Mouse (Mus musculus) neural tube, embryonic 11.5 days (tissue): ENCODE measurements around the gene Ipo5. TPM values are rescaled to one million over a fixed set of nuclear protein-coding genes. Genes with fewer than 3 reads are reported as not detected.

ENCODE experiments used
- ATAC-seq: fragments of 200-750 bp; cut with Nextera tagmentation; 2 replicates; pipeline ENCODE4 v1.8.0; 2017; ENCODE audit warnings: moderate number of reproducible peaks, mild to moderate bottlenecking, moderate TSS enrichment, moderate library complexity; ENCODE audit not compliant: insufficient read depth, low FRiP score, low TSS enrichment
- DNase-seq: peaks from one replicate; pipeline ENCODE4 v3.0.0-alpha.2; 2015; ENCODE audit warnings: low spot score
- H3K27ac ChIP-seq: fragments of 300-500 bp; sonication (generic); 2 replicates; pipeline ENCODE4 v1.5.1; 2014; ENCODE audit warnings: low read depth, mild to moderate bottlenecking, low read length
- H3K27me3 ChIP-seq: fragments of 300-500 bp; sonication (generic); 2 replicates; pipeline ENCODE4 v1.6.1; 2014; ENCODE audit warnings: mild to moderate bottlenecking, low read length, mixed read lengths; ENCODE audit not compliant: control insufficient read depth, insufficient read depth
- H3K36me3 ChIP-seq: fragments of 300-500 bp; sonication (generic); 2 replicates; pipeline ENCODE4 v1.6.1; 2014; ENCODE audit warnings: mild to moderate bottlenecking, low read length, moderate library complexity, mixed read lengths; ENCODE audit not compliant: control insufficient read depth, insufficient read depth
- H3K4me1 ChIP-seq: fragments of 300-500 bp; sonication (generic); 2 replicates; pipeline ENCODE4 v1.6.1; 2014; ENCODE audit warnings: low read length, mixed read lengths; ENCODE audit not compliant: control insufficient read depth, insufficient read depth
- H3K4me2 ChIP-seq: fragments of 300-500 bp; sonication (generic); 2 replicates; pipeline ENCODE4 v1.6.1; 2014; ENCODE audit warnings: low read depth, mild to moderate bottlenecking, moderate library complexity
- H3K4me3 ChIP-seq: fragments of 300-500 bp; sonication (generic); 2 replicates; pipeline ENCODE4 v1.5.1; 2014; ENCODE audit warnings: low read depth, low read length
- H3K9ac ChIP-seq: fragments of 300-500 bp; sonication (generic); 2 replicates; pipeline ENCODE4 v1.6.1; 2014; ENCODE audit warnings: mild to moderate bottlenecking, low read length
- H3K9me3 ChIP-seq: fragments of 300-500 bp; sonication (generic); 2 replicates; pipeline ENCODE4 v1.6.1; 2016; ENCODE audit warnings: low read length; ENCODE audit not compliant: control insufficient read depth
- WGBS: fragments of 180-500 bp; shearing (Covaris S2); extraction: QIAGEN DNeasy Blood & Tissue Kit; methylation state at CpG from one replicate; pipeline ENCODE4 v1.1.7; 2014; 5-methylcytosine and 5-hydroxymethylcytosine counted together
- polyA plus RNA-seq: library from polyadenylated mRNA; unstranded; fragments of >200 nt; fragmentation: Nextera tagmentation; extraction: Ambion mirVana; gene quantifications from 2 replicates; pipeline ENCODE4 v1.2.1, GENCODE M21; 2014

Gene Ipo5
- polyA plus RNA-seq: 139 and 149 TPM in 2 replicates

- DNase-seq (peak; percentile 99), ATAC-seq (peak; percentile 95)
- Histone ChIP-seq H3K27ac (peak within 1 kb of the TSS; percentile 93), H3K4me1 (peaks cover 8% of the 10 kb centered on the region; the same call in 1 of the 2 replicates), H3K27me3 (no peaks in the 10 kb centered on the region), H3K4me2 (peak within 1 kb of the TSS; percentile 80), H3K9me3 (no peaks in the 10 kb centered on the region), H3K9ac (peak within 1 kb of the TSS; percentile 83), H3K4me3 (peak within 1 kb of the TSS; percentile 95), H3K36me3 (no peaks in the 10 kb centered on the region)
- under 1% methylated on average over 51 of the region's 83 CpGs for WGBS
Measured at GRCm38 (mm10) chr14:120910733-120911324, at the start of gene Ipo5. Ipo5 (plus strand) TSS chr14:120911224.

- no peak overlapping the region for H3K4me3 ChIP-seq
- no peak for ATAC-seq
- no peaks in the 10 kb centered on the region for H3K4me1 ChIP-seq
- 94% methylated on average over 3 of the region's 3 CpGs for WGBS
- H3K27ac ChIP-seq: no peak overlapping the region
- no peaks in the 10 kb centered on the region for H3K27me3 ChIP-seq
- no peaks in the 10 kb centered on the region for H3K9me3 ChIP-seq
- no peak overlapping the region for H3K4me2 ChIP-seq
- DNase-seq: no peak
- H3K36me3 ChIP-seq: no peaks in the 10 kb centered on the region
- H3K9ac ChIP-seq: no peak overlapping the region
Measured at GRCm38 (mm10) chr14:120863205-120863604, 47.8 kb upstream of the Ipo5 start.

GRCm38 (mm10) chr14:120864896-120865295 lies 46.1 kb upstream of the Ipo5 start:
- Histone ChIP-seq H3K36me3 (no peaks in the 10 kb centered on the region), H3K4me3 (no peak overlapping the region), H3K9ac (no peak overlapping the region), H3K4me2 (no peak overlapping the region), H3K9me3 (no peaks in the 10 kb centered on the region), H3K27ac (no peak overlapping the region), H3K4me1 (no peaks in the 10 kb centered on the region), H3K27me3 (no peaks in the 10 kb centered on the region)
- ATAC-seq: no peak
- no peak for DNase-seq
- WGBS: 88% methylated on average over 4 of the region's 4 CpGs

- Histone ChIP-seq H3K9ac (no peak overlapping the region), H3K27ac (no peak overlapping the region), H3K4me1 (no peaks in the 10 kb centered on the region), H3K4me2 (no peak overlapping the region), H3K9me3 (no peaks in the 10 kb centered on the region), H3K36me3 (no peaks in the 10 kb centered on the region), H3K27me3 (no peaks in the 10 kb centered on the region), H3K4me3 (no peak overlapping the region)
- DNase-seq (no peak), ATAC-seq (no peak)
- 94% methylated on average over 8 of the region's 8 CpGs for WGBS
Measured at GRCm38 (mm10) chr14:120866573-120866972, 44.5 kb upstream of the Ipo5 start.

- H3K36me3 ChIP-seq: no peaks in the 10 kb centered on the region
- no peak overlapping the region for H3K4me2 ChIP-seq
- no peaks in the 10 kb centered on the region for H3K4me1 ChIP-seq
- H3K4me3 ChIP-seq: no peak overlapping the region
- WGBS: 93% methylated on average over 5 of the region's 5 CpGs
- H3K9ac ChIP-seq: no peak overlapping the region
- no peaks in the 10 kb centered on the region for H3K27me3 ChIP-seq
- no peak for ATAC-seq
- no peaks in the 10 kb centered on the region for H3K9me3 ChIP-seq
- no peak for DNase-seq
- no peak overlapping the region for H3K27ac ChIP-seq
Measured at GRCm38 (mm10) chr14:120867121-120867520, 43.9 kb upstream of the Ipo5 start.

- 72% methylated on average over 8 of the region's 8 CpGs for WGBS
- no peak for DNase-seq
Measured at GRCm38 (mm10) chr14:120868494-120868893, 42.5 kb upstream of the Ipo5 start.

GRCm38 (mm10) chr14:120870736-120871135 lies 40.3 kb upstream of the Ipo5 start:
- Histone ChIP-seq H3K4me3 (no peak overlapping the region), H3K9ac (no peak overlapping the region), H3K4me1 (no peaks in the 10 kb centered on the region), H3K27ac (no peak overlapping the region), H3K27me3 (no peaks in the 10 kb centered on the region), H3K4me2 (no peak overlapping the region), H3K36me3 (no peaks in the 10 kb centered on the region), H3K9me3 (no peaks in the 10 kb centered on the region)
- DNase-seq: peak; percentile 25
- peak; percentile 71 for ATAC-seq
- 51% methylated on average over 5 of the region's 5 CpGs for WGBS

More at GRCm38 (mm10) chr14:120868494-120868893, 42.5 kb upstream of the Ipo5 start:
- H3K9ac ChIP-seq: no peak overlapping the region
- no peak overlapping the region for H3K27ac ChIP-seq
- H3K27me3 ChIP-seq: no peaks in the 10 kb centered on the region
- no peak overlapping the region for H3K4me2 ChIP-seq
- no peaks in the 10 kb centered on the region for H3K4me1 ChIP-seq
- no peaks in the 10 kb centered on the region for H3K36me3 ChIP-seq
- no peak for ATAC-seq
- no peak overlapping the region for H3K4me3 ChIP-seq
- no peaks in the 10 kb centered on the region for H3K9me3 ChIP-seq

GRCm38 (mm10) chr14:120874397-120874796 lies 36.6 kb upstream of the Ipo5 start:
- 94% methylated on average over 7 of the region's 7 CpGs for WGBS

GRCm38 (mm10) chr14:120875144-120875543 lies 35.9 kb upstream of the Ipo5 start:
- no peak overlapping the region for H3K9ac ChIP-seq
- no peak overlapping the region for H3K27ac ChIP-seq
- H3K9me3 ChIP-seq: no peaks in the 10 kb centered on the region
- H3K4me1 ChIP-seq: no peaks in the 10 kb centered on the region
- H3K4me2 ChIP-seq: no peak overlapping the region
- no peaks in the 10 kb centered on the region for H3K27me3 ChIP-seq
- no peak overlapping the region for H3K4me3 ChIP-seq
- DNase-seq: no peak
- ATAC-seq: no peak
- no peaks in the 10 kb centered on the region for H3K36me3 ChIP-seq
- WGBS: 77% methylated on average over 9 of the region's 9 CpGs

More at GRCm38 (mm10) chr14:120874397-120874796, 36.6 kb upstream of the Ipo5 start:
- Histone ChIP-seq H3K4me2 (no peak overlapping the region), H3K27me3 (no peaks in the 10 kb centered on the region), H3K9me3 (no peaks in the 10 kb centered on the region), H3K4me1 (no peaks in the 10 kb centered on the region), H3K36me3 (no peaks in the 10 kb centered on the region), H3K4me3 (no peak overlapping the region), H3K9ac (no peak overlapping the region), H3K27ac (no peak overlapping the region)
- DNase-seq (no peak), ATAC-seq (no peak)
